Mouse (Mus musculus) embryo, embryonic 9.5 days (tissue): ENCODE measurements around the gene Rpp14.
"Not testable (repeated sequence)": the region's sequence is repeated elsewhere in the genome, so short reads cannot be mapped to it uniquely, and the experiment has no call there.

Experiments
- DNase-seq: peaks from one replicate; pipeline ENCODE4 v3.0.0-alpha.2; 2017; ENCODE audit errors: extremely low spot score

Gene Rpp14

GRCm38 (mm10) chr14:8114756-8115155, 34.6 kb downstream of the Rpp14 start:
- DNase-seq = no peak

DNA sequence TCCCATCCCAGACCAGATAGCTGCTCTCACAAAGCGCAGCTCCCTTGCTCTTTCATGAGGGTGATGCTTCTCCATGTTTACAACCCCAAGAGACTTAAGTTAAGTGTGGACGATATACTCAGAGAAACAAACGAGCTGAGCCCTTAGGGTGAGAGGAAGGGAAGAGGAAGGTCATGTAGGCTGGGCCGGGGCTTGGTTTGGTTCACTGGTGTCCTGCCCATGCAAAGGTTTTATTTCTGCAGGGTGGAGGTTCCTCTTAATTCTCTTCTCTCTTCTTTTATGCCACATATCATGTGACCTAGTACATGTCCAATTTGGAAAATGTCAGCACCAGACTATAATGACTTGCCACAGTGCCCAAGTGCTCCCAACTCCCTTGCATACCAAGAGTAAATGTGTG, 35.6 kb downstream of the Rpp14 start:
- no peak for DNase-seq

GRCm38 (mm10) chr14:8117371-8117770, 37.2 kb downstream of the Rpp14 start:
- DNase-seq = no peak

GRCm38 (mm10) chr14:8119454-8119853, 39.3 kb downstream of the Rpp14 start:
- DNase-seq = no peak

DNA sequence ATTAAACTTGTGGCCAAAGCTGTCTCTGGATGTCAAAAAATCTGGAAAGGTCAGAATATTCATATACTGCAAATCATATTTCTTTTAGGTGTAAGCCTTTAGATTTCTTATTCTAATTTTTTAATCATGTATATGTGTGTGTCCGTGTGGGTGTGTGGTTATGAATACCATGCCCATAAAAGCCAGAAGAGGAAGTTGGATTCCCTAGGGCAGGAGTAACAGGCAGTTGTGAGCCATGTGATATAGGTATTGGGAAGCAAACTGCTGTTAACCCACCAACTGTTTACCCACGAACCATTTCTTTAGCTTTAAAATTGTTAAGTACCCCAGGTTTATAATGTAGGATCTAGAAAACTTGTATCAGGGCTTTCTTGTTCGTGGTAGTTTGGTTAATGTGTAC, 39.7 kb downstream of the Rpp14 start:
- DNase-seq = no peak

DNA sequence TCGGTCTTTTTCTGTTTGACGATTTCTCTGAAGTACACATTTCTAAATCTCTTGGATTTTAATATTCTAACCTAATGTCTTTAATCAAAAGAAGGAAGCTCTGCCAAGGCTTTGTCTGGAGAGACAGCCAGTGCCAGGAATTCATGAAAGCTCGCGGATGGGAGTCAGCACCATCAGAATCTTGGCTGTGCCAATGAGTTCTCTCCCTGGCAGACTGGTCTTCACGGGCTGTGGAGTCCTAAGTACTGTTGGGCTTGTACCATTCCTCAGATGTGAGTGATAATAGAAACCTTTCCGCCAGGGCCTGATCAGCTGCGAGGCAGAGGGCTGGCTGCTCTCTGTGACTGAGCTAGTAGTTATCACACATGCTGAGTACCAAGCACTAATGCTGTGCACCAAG, 43.0 kb downstream of the Rpp14 start:
- no peak for DNase-seq

GRCm38 (mm10) chr14:8123611-8124010, 43.4 kb downstream of the Rpp14 start:
- DNase-seq = not testable (repeated sequence)

DNA sequence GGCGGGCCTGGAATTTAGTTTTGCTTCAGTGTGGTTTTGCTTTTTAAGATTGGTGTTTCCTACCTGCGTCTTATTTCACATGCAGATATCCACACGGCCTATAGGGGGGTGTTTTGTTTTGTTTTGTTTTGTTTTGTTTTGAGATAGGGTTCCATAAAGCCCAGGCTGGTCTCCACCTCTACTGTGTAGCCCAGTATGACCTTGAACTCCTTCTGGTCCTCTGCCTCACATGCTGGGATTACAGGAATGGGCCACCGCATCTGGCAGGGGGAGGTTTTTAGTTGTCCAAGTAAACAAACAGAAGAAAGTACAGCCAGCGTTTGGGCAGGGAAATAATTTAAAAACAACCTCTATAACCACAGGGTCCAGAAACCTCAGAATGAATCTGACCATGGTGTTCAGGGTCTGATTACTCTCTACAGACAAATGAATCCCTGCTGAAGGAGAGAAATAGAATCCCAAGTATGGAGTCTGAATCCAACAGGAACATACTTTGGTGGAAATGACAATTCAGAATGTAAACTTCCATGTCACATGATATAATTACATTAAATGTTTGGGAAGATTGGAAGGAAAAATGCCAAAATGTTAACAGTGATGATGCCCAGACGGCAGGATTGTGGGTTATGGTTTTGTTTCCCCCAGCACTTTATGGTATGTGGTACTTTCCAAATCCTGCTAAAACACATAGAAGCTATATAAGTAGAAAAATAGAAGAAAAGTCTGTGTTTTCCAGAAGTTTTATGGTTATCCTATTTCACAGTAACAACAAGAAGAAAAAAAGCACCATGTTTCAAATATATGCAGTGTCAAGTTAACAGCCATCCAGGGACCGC, 44.1 kb downstream of the Rpp14 start:
- DNase-seq = no peak

- no peak for DNase-seq
These were observed 47.8 kb downstream of the Rpp14 start for GRCm38 (mm10) chr14:8127971-8128370.

DNA sequence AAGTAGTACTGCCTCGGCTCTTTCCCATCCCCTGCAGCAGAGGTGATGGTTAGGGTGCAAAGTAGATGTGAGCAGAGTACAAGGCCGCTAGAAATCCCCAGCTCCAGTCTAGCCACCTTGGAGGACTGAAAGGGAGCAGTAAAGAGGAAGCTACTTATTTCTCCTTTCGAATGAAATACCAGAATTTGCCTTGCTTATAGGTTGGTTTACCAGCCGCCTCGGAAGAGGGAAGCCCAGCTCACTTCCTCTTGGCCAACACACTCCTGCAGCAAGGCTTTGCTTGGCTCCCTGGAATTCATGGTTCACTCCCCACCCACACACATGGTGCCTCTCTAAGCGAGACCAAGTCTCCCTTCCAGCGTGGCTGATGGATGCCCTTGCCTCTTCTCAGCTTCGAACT, 52.6 kb downstream of the Rpp14 start:
- DNase-seq = no peak

- DNase-seq = no peak
These were observed 54.1 kb downstream of the Rpp14 start for GRCm38 (mm10) chr14:8134234-8134633.

DNA sequence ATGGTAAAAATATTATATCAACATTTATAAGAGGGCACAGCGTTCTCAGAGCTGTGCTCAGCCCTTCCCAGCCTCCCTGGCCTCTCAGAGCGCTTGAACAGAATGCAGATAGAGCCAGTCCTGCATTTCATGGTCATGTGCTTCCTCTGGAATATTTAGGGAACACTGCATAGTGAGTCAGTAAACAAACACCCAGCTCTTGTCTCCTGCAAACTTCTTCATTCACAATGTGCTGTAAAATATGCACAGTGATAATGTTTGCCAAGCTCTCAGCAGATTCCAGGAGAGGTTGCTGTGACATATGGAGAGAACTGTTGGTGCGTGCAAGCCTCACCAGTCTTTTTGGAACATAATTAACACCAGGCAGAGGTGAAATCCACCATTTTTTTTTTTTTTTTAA, 55.0 kb downstream of the Rpp14 start:
- DNase-seq = no peak

GRCm38 (mm10) chr14:8139724-8140710, 59.9 kb downstream of the Rpp14 start:
- no peak for DNase-seq

DNA sequence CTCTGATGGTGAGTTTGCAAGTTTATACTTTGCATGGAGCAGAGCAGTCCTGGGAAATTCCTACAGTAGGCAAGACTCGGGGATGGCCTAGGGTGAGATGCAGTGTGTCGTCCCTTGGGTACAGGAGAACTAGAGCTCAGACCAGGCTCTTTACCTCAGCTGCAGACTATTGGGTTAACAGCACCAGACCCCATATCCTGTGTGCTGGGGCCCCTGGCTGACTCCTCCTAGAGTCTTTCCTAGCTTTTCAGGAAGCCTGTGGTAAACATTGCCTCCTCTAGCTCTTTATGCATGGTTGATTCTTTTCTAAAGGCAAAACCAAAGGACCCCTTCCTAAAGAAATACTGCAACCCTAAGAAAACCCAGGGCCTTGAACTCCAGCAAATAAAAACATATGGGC, 61.0 kb downstream of the Rpp14 start:
- DNase-seq = no peak
